Mouse (Mus musculus) kidney, embryonic 16.5 days (tissue): ENCODE measurements around the gene Mup19. TPM values are rescaled to one million over a fixed set of nuclear protein-coding genes. Genes with fewer than 3 reads are reported as not detected.
"Not testable (repeated sequence)": the region's sequence is repeated elsewhere in the genome, so short reads cannot be mapped to it uniquely, and the experiment has no call there.

ENCODE experiments used
- ATAC-seq: fragments of 200-750 bp; cut with Nextera tagmentation; 2 replicates; pipeline ENCODE4 v1.8.0; 2017; ENCODE audit warnings: moderate TSS enrichment; ENCODE audit not compliant: low FRiP score, low TSS enrichment
- H3K27ac ChIP-seq: fragments of 300-500 bp; sonication (generic); 2 replicates; pipeline ENCODE4 v1.5.1; 2014; ENCODE audit warnings: low read length
- H3K27me3 ChIP-seq: fragments of 300-500 bp; sonication (generic); 2 replicates; pipeline ENCODE4 v1.6.1; 2014; ENCODE audit warnings: low read length, control low read depth, mixed read lengths; ENCODE audit not compliant: insufficient read depth
- H3K36me3 ChIP-seq: fragments of 300-500 bp; sonication (generic); 2 replicates; pipeline ENCODE4 v1.6.1; 2014; ENCODE audit warnings: low read length, control low read depth, mixed read lengths; ENCODE audit not compliant: insufficient read depth
- H3K4me1 ChIP-seq: fragments of 300-500 bp; sonication (generic); 2 replicates; pipeline ENCODE4 v1.6.1; 2014; ENCODE audit warnings: low read length, control low read depth, mixed read lengths; ENCODE audit not compliant: insufficient read depth
- H3K4me2 ChIP-seq: fragments of 300-500 bp; sonication (generic); replicated peaks from 2 replicates; pipeline ENCODE4 v1.6.1; 2014; ENCODE audit warnings: low read depth, low read length
- H3K4me3 ChIP-seq: fragments of 300-500 bp; sonication (generic); 2 replicates; pipeline ENCODE4 v1.5.1; 2014; ENCODE audit warnings: mild to moderate bottlenecking, low read length
- H3K9ac ChIP-seq: fragments of 300-500 bp; sonication (generic); replicated peaks from 2 replicates; pipeline ENCODE4 v1.6.1; 2014; ENCODE audit warnings: low read length
- H3K9me3 ChIP-seq: fragments of 300-500 bp; sonication (generic); 2 replicates; pipeline ENCODE4 v1.6.1; 2016; ENCODE audit warnings: low read length, control low read depth
- WGBS: fragments of 180-500 bp; shearing (Covaris S2); extraction: QIAGEN DNeasy Blood & Tissue Kit; methylation state at CpG from one replicate; pipeline ENCODE4 v1.1.7; 2014; 5-methylcytosine and 5-hydroxymethylcytosine counted together
- polyA plus RNA-seq: library from polyadenylated mRNA; unstranded; fragments of >200 nt; fragmentation: Nextera tagmentation; extraction: Ambion mirVana; gene quantifications from 2 replicates; pipeline ENCODE4 v1.2.1, GENCODE M21; 2015

The Mup19 gene
- polyA plus RNA-seq = not detected in 2 replicates

DNA sequence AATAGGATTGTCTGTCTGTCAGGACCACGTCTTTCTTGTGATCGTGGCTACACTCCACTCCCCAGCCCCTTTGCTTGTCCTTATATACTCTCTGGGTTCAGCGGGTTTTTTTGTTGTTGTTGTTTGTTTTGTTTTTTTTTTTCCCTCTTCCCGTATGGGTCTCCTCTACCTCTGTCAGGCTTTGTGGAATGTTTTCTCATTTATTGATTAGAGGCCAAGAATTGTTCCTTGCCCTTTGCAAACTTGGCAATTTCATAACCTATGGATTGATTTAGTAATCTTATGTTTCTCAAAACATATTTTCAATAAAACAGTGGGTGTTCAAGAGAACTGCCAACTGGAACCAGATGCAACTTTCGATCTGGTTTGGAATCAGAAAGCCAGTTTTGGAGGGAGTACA lies at the start of gene Mup19:
TSS of gene Mup19 (minus strand) at position 101 of the 400 bp plus-strand sequence.
- H3K4me3 ChIP-seq, H3K9me3 ChIP-seq, ATAC-seq, H3K27me3 ChIP-seq, H3K4me2 ChIP-seq, H3K36me3 ChIP-seq, H3K4me1 ChIP-seq, H3K27ac ChIP-seq, H3K9ac ChIP-seq: not testable (repeated sequence)
- WGBS = 82% methylated on average over 1 of the region's 5 CpGs

DNA sequence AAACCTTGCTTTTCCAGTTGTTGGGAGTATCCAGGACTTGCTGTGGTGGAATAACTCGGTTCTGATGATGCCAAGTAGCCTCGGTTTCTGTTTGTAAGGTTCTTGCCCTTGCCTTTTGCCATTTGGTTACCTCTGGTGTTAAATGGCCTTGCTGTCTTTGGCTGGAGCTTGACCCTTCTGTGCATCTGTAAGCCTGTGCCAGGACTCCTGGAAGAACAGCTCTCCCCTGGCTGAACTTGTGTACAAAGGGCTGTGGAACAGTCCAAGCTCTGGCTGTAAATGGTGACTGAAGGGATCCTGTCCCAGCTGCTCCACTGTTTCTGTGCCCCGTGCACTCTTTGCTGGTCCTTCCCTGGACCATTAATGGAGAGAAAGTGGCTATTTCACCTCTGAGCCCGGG lies 47.1 kb upstream of the Mup19 start:
- no peak overlapping the region for H3K9ac ChIP-seq
- no peaks in the 10 kb centered on the region for H3K9me3 ChIP-seq
- no peak for ATAC-seq
- no peak overlapping the region for H3K4me3 ChIP-seq
- H3K4me2 ChIP-seq = no peak overlapping the region
- no peaks in the 10 kb centered on the region for H3K4me1 ChIP-seq
- 72% methylated on average over 4 of the region's 4 CpGs for WGBS
- no peak overlapping the region for H3K27ac ChIP-seq
- H3K36me3 ChIP-seq = no peaks in the 10 kb centered on the region
- H3K27me3 ChIP-seq = no peaks in the 10 kb centered on the region

- Histone ChIP-seq H3K27me3 (no peaks in the 10 kb centered on the region), H3K4me3 (no peak overlapping the region), H3K9ac (no peak overlapping the region), H3K36me3 (no peaks in the 10 kb centered on the region), H3K4me1 (no peaks in the 10 kb centered on the region), H3K4me2 (no peak overlapping the region), H3K27ac (no peak overlapping the region), H3K9me3 (peaks cover 7% of the 10 kb centered on the region)
- 90% methylated on average over 15 of the region's 15 CpGs for WGBS
- no peak for ATAC-seq
These were observed 41.1 kb upstream of the Mup19 start for GRCm38 (mm10) chr4:61823185-61823584.

GRCm38 (mm10) chr4:61822541-61822940 lies 40.5 kb upstream of the Mup19 start:
- H3K27ac ChIP-seq, ATAC-seq, H3K27me3 ChIP-seq, H3K9ac ChIP-seq, H3K4me3 ChIP-seq, H3K9me3 ChIP-seq, H3K4me2 ChIP-seq, H3K36me3 ChIP-seq, H3K4me1 ChIP-seq: not testable (repeated sequence)
- 86% methylated on average over 9 of the region's 9 CpGs for WGBS

GRCm38 (mm10) chr4:61815602-61816001 lies 33.5 kb upstream of the Mup19 start:
- no peaks in the 10 kb centered on the region for H3K36me3 ChIP-seq
- H3K4me1 ChIP-seq = no peaks in the 10 kb centered on the region
- WGBS = 68% methylated on average over 2 of the region's 2 CpGs
- H3K27ac ChIP-seq = no peak overlapping the region
- no peaks in the 10 kb centered on the region for H3K27me3 ChIP-seq
- no peak overlapping the region for H3K4me3 ChIP-seq
- H3K9ac ChIP-seq = no peak overlapping the region
- H3K4me2 ChIP-seq = no peak overlapping the region
- H3K9me3 ChIP-seq = no peaks in the 10 kb centered on the region
- ATAC-seq = no peak

- Histone ChIP-seq H3K27me3 (no peaks in the 10 kb centered on the region), H3K36me3 (no peaks in the 10 kb centered on the region), H3K9ac (no peak overlapping the region), H3K4me2 (no peak overlapping the region), H3K4me3 (no peak overlapping the region), H3K27ac (no peak overlapping the region), H3K4me1 (no peaks in the 10 kb centered on the region), H3K9me3 (no peaks in the 10 kb centered on the region)
- ATAC-seq = no peak
These were observed 31.4 kb upstream of the Mup19 start for GRCm38 (mm10) chr4:61813435-61813834.

DNA sequence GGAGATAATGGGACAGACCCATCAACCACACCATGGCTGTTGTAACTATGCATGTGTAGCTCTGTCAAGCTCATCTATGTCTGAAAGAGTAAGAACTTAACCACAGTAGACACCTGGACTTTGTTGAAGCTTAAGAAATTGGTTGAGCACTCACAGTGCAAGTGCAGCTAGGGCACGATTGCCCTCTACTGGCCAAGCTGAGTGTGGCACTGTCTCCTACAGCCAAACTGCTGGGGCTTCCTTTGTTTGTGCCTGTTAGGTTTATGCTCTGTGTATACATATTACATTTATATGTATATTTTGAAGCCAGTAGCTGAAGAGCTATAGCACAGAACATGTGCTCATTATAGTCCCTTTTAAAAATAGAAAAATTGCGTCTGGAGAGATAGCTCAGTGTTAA lies 29.1 kb upstream of the Mup19 start:
- H3K27me3 ChIP-seq, H3K4me3 ChIP-seq, H3K9me3 ChIP-seq, H3K9ac ChIP-seq, H3K4me2 ChIP-seq, ATAC-seq, H3K36me3 ChIP-seq, H3K27ac ChIP-seq, H3K4me1 ChIP-seq: not testable (repeated sequence)
- WGBS = 19% methylated on average over 2 of the region's 2 CpGs

GRCm38 (mm10) chr4:61808926-61809325 lies 26.9 kb upstream of the Mup19 start:
- not testable (repeated sequence) for H3K9ac ChIP-seq, H3K36me3 ChIP-seq, H3K4me3 ChIP-seq, H3K4me1 ChIP-seq, H3K27ac ChIP-seq, H3K4me2 ChIP-seq, H3K27me3 ChIP-seq, ATAC-seq, H3K9me3 ChIP-seq
- 83% methylated on average over 3 of the region's 3 CpGs for WGBS

- H3K9ac ChIP-seq, H3K36me3 ChIP-seq, H3K4me2 ChIP-seq, H3K4me1 ChIP-seq, H3K4me3 ChIP-seq, H3K27ac ChIP-seq, H3K9me3 ChIP-seq, H3K27me3 ChIP-seq, ATAC-seq: not testable (repeated sequence)
- WGBS = 94% methylated on average over 1 of the region's 1 CpGs
These were observed 7.6 kb upstream of the Mup19 start for GRCm38 (mm10) chr4:61789699-61790098.

DNA sequence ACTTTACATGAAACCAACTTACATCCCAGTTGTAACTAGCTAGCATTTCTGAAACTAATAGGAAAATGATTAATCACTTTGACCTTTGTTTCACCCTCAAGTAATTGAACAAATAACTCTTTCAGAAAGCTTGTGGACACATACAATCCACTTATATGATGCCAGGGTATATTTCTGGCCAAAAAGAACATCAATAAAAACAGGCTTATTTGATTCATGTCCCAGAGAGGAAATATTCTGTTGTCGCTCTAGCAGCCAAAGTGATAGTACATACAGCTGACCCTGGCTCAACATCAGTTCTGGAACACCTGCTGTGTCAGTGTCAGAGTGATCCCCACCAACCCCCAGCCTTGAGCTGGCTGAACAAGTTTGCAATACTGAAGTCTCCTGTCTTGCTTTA lies 2.2 kb upstream of the Mup19 start:
- H3K9me3 ChIP-seq, ATAC-seq, H3K4me1 ChIP-seq, H3K36me3 ChIP-seq, H3K9ac ChIP-seq, H3K27me3 ChIP-seq, H3K4me2 ChIP-seq, H3K27ac ChIP-seq, H3K4me3 ChIP-seq: not testable (repeated sequence)
- WGBS = 69% methylated on average over 1 of the region's 1 CpGs
